Mouse (Mus musculus) kidney, postnatal 14 days (tissue): ENCODE results near the gene Per3.

Experiments
- DNase-seq: peaks from one replicate; pipeline ENCODE4 v3.0.0; 2022; ENCODE audit warnings: mixed read lengths

The Per3 gene

DNA sequence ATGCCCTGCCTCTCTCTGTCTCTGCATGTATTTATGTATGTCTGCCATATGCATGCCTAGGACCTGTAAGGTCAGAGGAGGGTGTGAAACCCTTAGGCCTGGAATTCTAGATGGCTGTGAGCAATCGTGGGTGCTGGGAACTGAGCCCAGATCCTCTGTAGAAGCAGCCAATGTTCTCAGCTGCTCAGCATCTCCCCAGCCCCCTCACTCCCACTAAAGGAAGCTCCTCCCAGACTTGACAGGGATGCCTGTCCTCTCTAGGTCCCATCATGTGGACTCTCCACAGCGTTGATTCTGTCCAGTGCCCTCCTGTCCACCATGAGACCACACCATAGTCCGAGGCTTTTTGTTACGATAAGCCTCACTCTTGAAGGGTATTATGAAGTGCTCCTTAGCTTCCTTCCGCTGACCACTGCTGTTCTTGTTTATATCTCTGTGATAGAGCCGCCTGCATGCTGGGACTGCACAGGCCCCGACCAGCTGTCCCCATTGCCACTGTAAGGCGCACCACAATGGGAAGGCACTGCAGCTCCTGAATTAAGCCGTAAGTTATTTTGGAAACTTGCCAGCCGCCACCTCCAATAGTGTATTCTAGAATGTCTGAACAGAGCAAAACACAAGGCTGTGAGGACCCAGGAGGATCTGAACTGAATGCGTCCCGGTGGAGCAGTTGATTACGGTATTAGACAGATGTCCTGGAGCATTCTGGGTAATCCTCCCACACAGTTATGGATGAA lies 87.9 kb downstream of the Per3 start:
- DNase-seq: no peak
